Mouse (Mus musculus) neural tube, embryonic 15.5 days (tissue): ENCODE data around the gene Rapgef2. TPM values are rescaled to one million over a fixed set of nuclear protein-coding genes. Genes with fewer than 3 reads are reported as not detected.

ENCODE experiments used
- ATAC-seq: fragments of 200-750 bp; cut with Nextera tagmentation; 2 replicates; pipeline ENCODE4 v1.8.0; 2017; ENCODE audit warnings: mild to moderate bottlenecking, moderate TSS enrichment, moderate library complexity; ENCODE audit not compliant: low FRiP score
- H3K27ac ChIP-seq: fragments of 300-500 bp; sonication (generic); replicated peaks from 2 replicates; pipeline ENCODE4 v1.5.1; 2015; ENCODE audit warnings: mild to moderate bottlenecking, inconsistent platforms
- H3K27me3 ChIP-seq: fragments of 300-500 bp; sonication (generic); replicated peaks from 2 replicates; pipeline ENCODE4 v1.6.1; 2015; ENCODE audit warnings: inconsistent platforms
- H3K36me3 ChIP-seq: fragments of 300-500 bp; sonication (generic); 2 replicates; pipeline ENCODE4 v1.6.1; 2015; ENCODE audit warnings: inconsistent platforms
- H3K4me1 ChIP-seq: fragments of 300-500 bp; sonication (generic); 2 replicates; pipeline ENCODE4 v1.6.1; 2015; ENCODE audit warnings: inconsistent platforms
- H3K4me2 ChIP-seq: fragments of 300-500 bp; sonication (generic); 2 replicates; pipeline ENCODE4 v1.6.1; 2015; ENCODE audit warnings: inconsistent platforms, mild to moderate bottlenecking, moderate library complexity
- H3K4me3 ChIP-seq: fragments of 300-500 bp; sonication (generic); replicated peaks from 2 replicates; pipeline ENCODE4 v1.5.1; 2015; ENCODE audit warnings: mild to moderate bottlenecking, inconsistent platforms
- H3K9ac ChIP-seq: fragments of 300-500 bp; sonication (generic); replicated peaks from 2 replicates; pipeline ENCODE4 v1.6.1; 2015; ENCODE audit warnings: mild to moderate bottlenecking, inconsistent platforms
- H3K9me3 ChIP-seq: fragments of 300-500 bp; sonication (generic); replicated peaks from 2 replicates; pipeline ENCODE4 v1.6.1; 2016; ENCODE audit warnings: inconsistent platforms
- WGBS: fragments of 180-500 bp; shearing (Covaris S2); methylation state at CpG from one replicate; pipeline ENCODE4 v1.1.7; 2015; ENCODE audit warnings: mixed read lengths; 5-methylcytosine and 5-hydroxymethylcytosine counted together
- polyA plus RNA-seq: library from polyadenylated mRNA; unstranded; fragments of >200 nt; fragmentation: Nextera tagmentation; extraction: Ambion mirVana; gene quantifications from 2 replicates; pipeline ENCODE4 v1.2.1, GENCODE M21; 2015

Gene Rapgef2
- polyA plus RNA-seq, 1 experiment from 2014 or later, result 11.2 TPM

DNA sequence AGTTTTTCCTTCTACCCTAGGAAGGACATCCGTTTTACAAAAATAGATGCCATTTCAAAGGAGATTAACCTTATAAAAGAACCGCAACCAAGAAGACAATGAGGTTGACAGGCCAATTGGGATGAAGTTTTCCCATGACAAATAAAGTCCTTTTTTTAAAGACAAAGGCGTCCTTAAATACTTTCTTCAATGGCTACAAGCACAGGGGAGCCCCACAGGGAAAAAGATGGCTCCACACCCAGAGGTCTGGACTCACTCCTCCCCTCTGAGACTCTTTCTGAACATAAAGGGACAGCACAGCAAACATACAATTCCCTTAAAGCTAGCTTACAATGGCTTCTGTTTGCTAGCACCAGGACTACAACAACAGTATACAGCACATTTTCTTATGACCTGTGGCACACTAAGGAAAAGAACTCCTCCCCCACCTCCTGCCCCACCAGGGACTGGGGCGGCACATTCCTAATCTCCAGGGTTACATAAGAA is 67.7 kb downstream of the Rapgef2 start:
- Histone ChIP-seq H3K27ac (0 out of 2 replicates have a peak overlapping the region, but pooled peaks have one; percentile 3), H3K36me3 (no peaks in the 10 kb centered on the region), H3K9ac (no peak overlapping the region), H3K27me3 (no peaks in the 10 kb centered on the region), H3K4me2 (no peak overlapping the region), H3K4me3 (no peak overlapping the region), H3K4me1 (peaks cover 31% of the 10 kb centered on the region), H3K9me3 (no peaks in the 10 kb centered on the region)
- 9% methylated on average over 4 of the region's 4 CpGs for WGBS
- ATAC-seq, result no peak

DNA sequence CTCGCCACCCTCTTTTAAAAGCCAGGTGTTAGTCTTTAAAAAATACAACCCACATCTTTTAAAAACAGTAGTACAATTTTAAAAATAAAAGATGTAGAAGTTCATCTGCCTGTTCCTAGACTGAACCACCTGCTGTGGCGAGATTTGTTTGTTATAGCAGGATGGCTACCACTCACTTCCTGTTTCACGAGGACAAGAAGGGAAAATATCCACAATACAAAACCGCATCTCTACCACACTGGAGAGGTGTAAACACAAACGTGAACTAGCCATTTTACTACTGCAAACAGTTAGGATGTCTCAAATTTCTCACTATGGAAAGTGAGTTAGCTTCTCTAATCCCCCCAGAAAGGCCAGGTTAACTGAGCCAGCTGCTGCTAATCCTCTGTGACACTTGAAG is 76.1 kb downstream of the Rapgef2 start:
- 85% methylated on average over 5 of the region's 5 CpGs for WGBS
- no peak for ATAC-seq
- Histone ChIP-seq H3K27me3 (no peaks in the 10 kb centered on the region), H3K4me3 (no peak overlapping the region), H3K4me1 (0 out of 2 replicates have a peak, but pooled peaks cover 1% of the 10 kb centered on the region), H3K4me2 (no peak overlapping the region), H3K9me3 (no peaks in the 10 kb centered on the region), H3K36me3 (no peaks in the 10 kb centered on the region), H3K27ac (no peak overlapping the region), H3K9ac (no peak overlapping the region)

DNA sequence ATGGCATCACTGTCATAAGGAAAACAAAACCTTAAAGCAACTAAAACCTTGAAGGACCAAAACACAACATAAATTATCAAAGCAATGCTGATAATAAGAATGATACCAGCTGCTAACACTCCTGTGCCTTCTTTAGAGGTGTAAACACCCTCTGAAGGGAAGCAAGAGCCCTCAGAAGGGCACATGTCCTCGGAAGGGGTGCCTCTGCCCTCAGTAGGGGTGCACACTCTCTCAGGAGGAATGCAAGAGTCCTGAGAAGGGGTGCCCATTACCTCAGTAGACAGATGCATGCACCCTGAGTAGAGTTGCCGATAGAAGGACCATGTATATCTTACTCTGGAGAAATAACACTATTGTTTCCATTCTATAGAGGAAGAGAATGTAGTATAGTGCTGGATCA is 79.1 kb downstream of the Rapgef2 start:
- Histone ChIP-seq H3K9me3 (no peaks in the 10 kb centered on the region), H3K27me3 (no peaks in the 10 kb centered on the region), H3K36me3 (no peaks in the 10 kb centered on the region), H3K4me2 (no peak overlapping the region), H3K9ac (no peak overlapping the region), H3K4me3 (no peak overlapping the region), H3K27ac (no peak overlapping the region), H3K4me1 (peaks cover 18% of the 10 kb centered on the region)
- ATAC-seq, result no peak
- 95% methylated on average over 2 of the region's 2 CpGs for WGBS

DNA sequence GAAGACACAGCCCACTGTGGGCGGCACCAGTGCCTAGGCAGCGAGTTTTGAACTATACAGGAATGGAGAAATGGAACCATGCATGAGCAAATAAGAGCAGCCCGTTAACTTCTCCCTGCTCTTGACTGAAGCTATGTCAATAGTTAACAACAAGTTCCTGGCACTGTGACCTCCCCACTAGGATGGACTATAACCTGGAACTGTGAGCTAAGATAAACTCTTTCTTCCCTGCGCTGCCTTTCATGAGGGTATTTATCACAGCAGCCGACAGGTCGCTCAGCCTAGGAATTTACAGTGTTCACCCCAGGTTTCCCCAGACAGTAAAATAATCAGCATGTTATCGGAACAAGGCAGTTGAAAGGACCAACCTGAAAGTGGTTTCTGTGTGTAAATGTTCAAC is 79.8 kb downstream of the Rapgef2 start:
- no peaks in the 10 kb centered on the region for H3K27me3 ChIP-seq
- ATAC-seq, result no peak
- H3K36me3 ChIP-seq, result no peaks in the 10 kb centered on the region
- no peaks in the 10 kb centered on the region for H3K9me3 ChIP-seq
- H3K9ac ChIP-seq, result no peak overlapping the region
- H3K4me1 ChIP-seq, result peaks cover 19% of the 10 kb centered on the region
- H3K27ac ChIP-seq, result no peak overlapping the region
- no peak overlapping the region for H3K4me2 ChIP-seq
- WGBS, result 92% methylated on average over 7 of the region's 7 CpGs
- no peak overlapping the region for H3K4me3 ChIP-seq

DNA sequence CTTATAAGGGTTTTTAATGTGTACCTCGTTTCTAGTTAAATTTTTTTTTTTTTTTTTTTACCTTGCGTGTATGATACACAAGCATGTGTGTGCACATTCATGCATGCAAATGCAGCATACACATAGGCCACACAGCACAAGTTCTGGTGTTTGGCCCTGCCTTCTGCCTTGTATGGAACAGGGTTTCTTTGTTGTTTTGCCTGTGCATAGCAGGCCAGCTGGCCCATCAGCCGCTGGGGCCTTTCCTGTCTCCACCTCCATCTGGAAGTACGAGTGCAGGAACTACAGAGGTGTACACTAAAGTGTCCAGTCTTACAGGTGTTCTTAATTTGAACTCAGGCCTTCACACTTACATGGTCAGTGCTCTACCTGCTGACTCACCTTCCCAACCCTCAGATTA is 80.3 kb downstream of the Rapgef2 start:
- Histone ChIP-seq H3K4me1 (peaks cover 19% of the 10 kb centered on the region), H3K36me3 (no peaks in the 10 kb centered on the region), H3K9ac (no peak overlapping the region), H3K27ac (no peak overlapping the region), H3K27me3 (no peaks in the 10 kb centered on the region), H3K9me3 (no peaks in the 10 kb centered on the region), H3K4me3 (no peak overlapping the region), H3K4me2 (no peak overlapping the region)
- ATAC-seq, result no peak
- 86% methylated on average over 4 of the region's 4 CpGs for WGBS

DNA sequence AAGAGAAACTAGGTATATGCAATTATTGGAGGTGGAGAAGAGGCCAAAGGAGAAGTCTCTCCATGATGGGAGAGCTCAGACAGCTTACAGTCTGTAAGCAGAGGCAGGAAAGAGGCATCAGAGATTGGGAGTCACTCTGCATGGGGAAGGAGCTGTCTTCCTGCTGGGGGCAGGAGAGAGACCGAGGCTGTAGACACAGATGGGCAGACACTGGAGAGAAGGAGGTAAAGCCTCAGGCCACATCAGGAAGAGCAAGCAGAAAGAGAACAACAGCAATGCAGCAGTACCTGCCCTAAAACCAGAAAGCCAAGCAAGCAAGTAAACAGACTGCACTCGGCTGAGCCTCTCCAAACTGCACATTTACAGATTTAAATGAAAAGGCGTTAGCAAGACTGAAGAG is 81.2 kb downstream of the Rapgef2 start:
- Histone ChIP-seq H3K9me3 (no peaks in the 10 kb centered on the region), H3K27ac (no peak overlapping the region; the same call in 1 of the 2 replicates), H3K4me1 (peaks cover 19% of the 10 kb centered on the region), H3K36me3 (no peaks in the 10 kb centered on the region), H3K27me3 (no peaks in the 10 kb centered on the region), H3K9ac (no peak overlapping the region), H3K4me3 (no peak overlapping the region), H3K4me2 (no peak overlapping the region)
- WGBS, result 15% methylated on average over 3 of the region's 3 CpGs
- ATAC-seq, result no peak

DNA sequence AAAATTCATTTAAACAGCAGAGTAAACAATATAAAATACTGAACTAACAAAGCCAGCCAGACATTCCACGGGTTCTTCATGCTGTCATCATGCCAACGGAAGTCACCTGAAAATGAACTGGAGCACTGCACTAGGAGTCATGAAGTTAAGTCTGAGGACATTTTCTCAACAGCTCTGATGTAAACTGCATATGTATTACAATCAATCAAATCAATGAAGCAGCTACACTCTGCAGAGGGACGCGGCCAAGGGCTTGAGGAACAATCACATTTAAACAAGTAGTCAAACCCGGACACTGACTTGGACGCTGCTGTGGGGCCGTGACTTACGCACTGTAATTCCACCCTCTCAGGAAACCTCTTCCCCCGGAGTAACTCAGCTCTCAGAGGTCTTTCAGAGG is 82.1 kb downstream of the Rapgef2 start:
- ATAC-seq, result no peak
- Histone ChIP-seq H3K36me3 (no peaks in the 10 kb centered on the region), H3K27ac (no peak overlapping the region), H3K4me2 (no peak overlapping the region), H3K9me3 (no peaks in the 10 kb centered on the region), H3K4me1 (peaks cover 19% of the 10 kb centered on the region), H3K4me3 (no peak overlapping the region), H3K27me3 (no peaks in the 10 kb centered on the region), H3K9ac (no peak overlapping the region)
- WGBS, result 65% methylated on average over 9 of the region's 9 CpGs

DNA sequence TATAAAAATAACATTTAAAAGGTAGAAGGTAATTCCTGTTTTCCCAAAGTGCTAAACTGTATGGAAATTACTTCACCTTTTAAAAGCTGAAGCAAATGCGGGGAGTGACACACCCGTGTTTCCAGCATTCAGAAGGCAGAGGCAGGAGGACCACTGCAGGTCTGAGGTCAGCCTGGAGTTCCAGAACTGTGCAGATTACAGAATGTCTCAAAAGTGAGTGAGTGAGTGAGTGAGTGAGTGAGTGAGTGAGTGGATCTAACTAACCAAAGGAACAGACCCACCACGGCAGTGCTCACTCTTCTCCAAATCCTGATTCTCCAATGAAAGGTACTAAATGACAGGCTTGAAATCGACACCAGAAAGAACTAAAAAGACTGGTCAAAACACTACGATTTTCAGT is 82.5 kb downstream of the Rapgef2 start:
- Histone ChIP-seq H3K9me3 (no peaks in the 10 kb centered on the region), H3K4me2 (no peak overlapping the region), H3K4me3 (no peak overlapping the region), H3K4me1 (peaks cover 19% of the 10 kb centered on the region), H3K9ac (no peak overlapping the region), H3K27ac (no peak overlapping the region), H3K36me3 (no peaks in the 10 kb centered on the region), H3K27me3 (no peaks in the 10 kb centered on the region)
- 56% methylated on average over 5 of the region's 5 CpGs for whole genome bisulfite sequencing
- no peak for ATAC-seq

DNA sequence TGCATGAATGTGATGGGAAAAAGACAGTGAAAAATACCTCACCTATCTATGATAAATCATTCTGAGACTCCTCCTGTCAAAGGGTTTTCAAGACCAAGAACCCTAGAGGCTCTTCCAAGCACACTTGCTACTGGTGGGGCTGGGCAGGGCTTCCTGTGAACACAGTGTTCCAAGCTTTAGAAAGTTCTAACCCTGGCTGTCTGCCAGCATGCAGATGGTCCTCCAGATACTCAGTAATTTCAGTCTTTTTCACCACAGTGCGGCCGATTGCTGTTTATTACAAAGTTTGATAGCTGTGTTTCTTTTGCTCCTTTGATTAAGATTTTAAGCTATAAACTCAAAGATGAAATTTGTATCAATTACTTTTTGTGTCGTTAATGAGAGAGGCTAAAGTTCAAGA is 83.1 kb downstream of the Rapgef2 start:
- H3K9me3 ChIP-seq, result no peaks in the 10 kb centered on the region
- no peak overlapping the region for H3K27ac ChIP-seq
- H3K4me3 ChIP-seq, result no peak overlapping the region
- H3K27me3 ChIP-seq, result no peaks in the 10 kb centered on the region
- H3K9ac ChIP-seq, result no peak overlapping the region
- no peak for ATAC-seq
- H3K36me3 ChIP-seq, result no peaks in the 10 kb centered on the region
- H3K4me1 ChIP-seq, result peaks cover 19% of the 10 kb centered on the region
- 48% methylated on average over 3 of the region's 3 CpGs for WGBS
- no peak overlapping the region for H3K4me2 ChIP-seq

DNA sequence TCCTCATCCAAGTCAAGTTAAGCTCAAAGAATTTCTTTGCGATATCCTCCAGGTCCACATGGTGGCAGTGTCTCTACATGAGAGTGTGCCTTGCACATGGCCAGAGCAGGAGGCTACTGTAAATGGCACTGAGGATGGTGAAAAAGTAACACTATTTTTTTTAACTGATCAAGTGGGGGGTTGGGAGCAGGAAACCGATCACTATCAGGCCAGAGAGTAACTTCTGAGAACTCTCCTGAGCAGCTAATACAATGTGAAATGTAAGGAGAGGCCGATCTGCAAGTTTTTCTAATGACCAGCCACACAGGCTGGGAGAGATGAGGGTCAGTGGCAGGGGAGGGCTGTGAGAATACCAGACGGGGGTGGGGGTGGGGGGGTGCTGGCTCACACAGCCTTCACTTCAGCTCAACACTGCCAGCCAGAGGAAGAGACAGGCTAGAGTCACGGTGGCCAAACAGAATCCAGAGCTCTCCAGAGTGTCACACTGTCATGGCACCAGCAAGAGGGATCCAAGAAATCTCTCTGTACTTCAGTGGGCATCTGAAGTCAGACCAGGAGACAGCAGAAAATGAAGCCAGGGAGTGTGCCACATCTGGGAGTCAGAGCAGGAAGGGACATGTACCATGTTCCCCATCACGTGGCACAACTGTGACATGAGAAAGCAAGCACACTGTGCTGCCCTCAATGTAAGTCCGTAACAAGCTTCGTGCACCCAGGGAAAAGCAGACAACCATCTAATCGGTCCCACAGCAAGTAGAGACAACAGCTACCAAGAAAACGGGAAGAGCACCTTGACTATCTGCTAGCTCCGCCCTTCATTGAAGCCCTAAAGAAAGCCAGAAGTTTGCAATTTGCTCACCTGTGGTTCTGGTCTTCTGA is 83.8 kb downstream of the Rapgef2 start:
- H3K4me2 ChIP-seq, result no peak overlapping the region
- H3K27ac ChIP-seq, result no peak overlapping the region
- H3K36me3 ChIP-seq, result no peaks in the 10 kb centered on the region
- H3K4me3 ChIP-seq, result no peak overlapping the region
- H3K9me3 ChIP-seq, result no peaks in the 10 kb centered on the region
- no peaks in the 10 kb centered on the region for H3K27me3 ChIP-seq
- WGBS, result 45% methylated on average over 11 of the region's 11 CpGs
- H3K4me1 ChIP-seq, result peaks cover 19% of the 10 kb centered on the region
- ATAC-seq, result peak; percentile 79
- H3K9ac ChIP-seq, result no peak overlapping the region

DNA sequence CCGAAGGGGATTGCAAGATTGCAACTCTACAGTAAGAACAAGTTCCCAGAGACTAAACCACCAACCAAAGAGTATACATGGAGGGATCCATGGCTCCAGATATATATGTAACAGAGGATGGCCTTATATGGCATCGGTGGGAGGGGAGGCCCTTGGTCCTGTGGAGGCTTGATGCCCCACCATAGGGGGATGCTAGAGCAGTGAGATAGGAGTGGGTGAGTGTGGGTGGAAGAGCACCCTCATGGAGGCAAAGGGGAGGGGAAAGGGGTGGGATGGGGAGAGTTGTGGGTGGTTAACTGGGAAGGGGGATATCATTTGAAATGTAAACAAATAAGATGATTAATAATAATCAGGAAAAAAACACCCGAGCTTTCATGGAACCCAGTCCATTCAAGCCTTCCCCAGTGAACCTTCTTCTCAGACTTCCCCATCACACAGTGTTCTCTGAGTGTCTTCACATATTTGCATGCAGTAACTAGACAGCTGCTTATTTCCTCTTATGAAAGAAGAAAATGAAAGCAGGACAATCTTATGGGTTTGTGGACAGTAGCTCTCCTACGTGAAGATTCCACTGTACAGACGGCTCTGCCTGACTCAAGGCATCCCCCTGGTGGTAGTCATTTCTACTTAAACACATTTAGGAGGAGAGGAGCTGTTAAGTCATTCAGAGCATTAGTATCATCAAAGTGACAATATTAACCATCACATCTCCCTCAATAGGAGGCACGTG is 89.4 kb downstream of the Rapgef2 start:
- Histone ChIP-seq H3K9ac (no peak overlapping the region; the same call in 1 of the 2 replicates), H3K4me1 (peaks cover 18% of the 10 kb centered on the region), H3K27me3 (no peaks in the 10 kb centered on the region), H3K9me3 (no peaks in the 10 kb centered on the region), H3K4me3 (no peak overlapping the region), H3K36me3 (no peaks in the 10 kb centered on the region), H3K27ac (no peak overlapping the region), H3K4me2 (no peak overlapping the region)
- WGBS, result 49% methylated on average over 6 of the region's 6 CpGs
- ATAC-seq, result peak; percentile 75

DNA sequence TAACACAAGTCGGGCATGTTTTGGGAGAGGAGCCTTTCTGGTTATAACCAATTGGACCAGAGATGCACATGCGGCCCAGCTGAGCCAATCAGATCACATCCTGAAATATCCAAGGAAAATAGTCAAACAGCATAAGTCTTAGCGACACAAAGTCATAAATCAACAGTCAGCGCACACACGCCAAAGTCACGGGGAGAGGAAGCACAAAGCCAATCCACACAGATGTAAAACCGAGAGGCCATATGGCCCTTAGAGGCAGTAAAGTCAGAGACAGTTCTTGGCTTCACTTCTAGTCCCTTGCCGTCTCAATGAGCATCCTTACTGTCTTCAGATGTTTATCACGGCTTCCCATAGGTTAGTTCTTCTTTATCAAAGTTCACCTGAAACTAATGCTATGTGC is 91.0 kb downstream of the Rapgef2 start:
- no peaks in the 10 kb centered on the region for H3K27me3 ChIP-seq
- peaks cover 26% of the 10 kb centered on the region for H3K4me1 ChIP-seq
- no peak overlapping the region for H3K9ac ChIP-seq
- no peak overlapping the region for H3K4me2 ChIP-seq
- no peak for ATAC-seq
- H3K27ac ChIP-seq, result no peak overlapping the region
- H3K4me3 ChIP-seq, result no peak overlapping the region
- no peaks in the 10 kb centered on the region for H3K36me3 ChIP-seq
- no peaks in the 10 kb centered on the region for H3K9me3 ChIP-seq
- WGBS, result 67% methylated on average over 9 of the region's 9 CpGs
